Mouse (Mus musculus) large intestine, adult 2 months (tissue): ENCODE data around the gene Copa. TPM values are rescaled to one million over a fixed set of nuclear protein-coding genes. Genes with fewer than 3 reads are reported as not detected.

Experiments
- DNase-seq: peaks from one replicate; pipeline ENCODE4 v3.0.0-alpha.2; 2012; ENCODE audit warnings: low read depth, low spot score
- WGBS: fragments of 180-500 bp; shearing (Covaris S2); methylation state at CpG from one replicate; pipeline ENCODE4 v1.1.7; 2018; 5-methylcytosine and 5-hydroxymethylcytosine counted together
- polyA plus RNA-seq: library from polyadenylated mRNA; depleted of rRNA; stranded (reverse); fragments of >200 nt; gene quantifications from 2 replicates; pipeline ENCODE4 v1.2.3, GENCODE M21; 2012; rRNA removed

Copa gene
- polyA plus RNA-seq = 66.6 and 76.3 TPM in 2 replicates

- WGBS = under 1% methylated on average over 40 of the region's 40 CpGs
- peak; percentile 80 for DNase-seq
Measured at GRCm38 (mm10) chr1:172082101-172082898, at the start of gene Copa, which contains the start of gene Ncstn. Copa (plus strand) TSS chr1:172082529. Ncstn (minus strand) TSS chr1:172082795.

GRCm38 (mm10) chr1:172046410-172046809 lies 35.9 kb upstream of the Copa start:
- WGBS = 70% methylated on average over 8 of the region's 8 CpGs

GRCm38 (mm10) chr1:172046938-172047337 lies 35.4 kb upstream of the Copa start:
- DNase-seq = peak; percentile 28
- WGBS = 18% methylated on average over 5 of the region's 5 CpGs

More at GRCm38 (mm10) chr1:172046410-172046809, 35.9 kb upstream of the Copa start:
- DNase-seq = no peak

- DNase-seq = no peak
- 31% methylated on average over 6 of the region's 6 CpGs for WGBS
Measured at GRCm38 (mm10) chr1:172048241-172048734, 34.0 kb upstream of the Copa start.

GRCm38 (mm10) chr1:172049131-172049782 lies 33.1 kb upstream of the Copa start:
- 47% methylated on average over 13 of the region's 13 CpGs for WGBS
- no peak for DNase-seq

GRCm38 (mm10) chr1:172052766-172053279 lies 29.5 kb upstream of the Copa start:
- 21% methylated on average over 10 of the region's 10 CpGs for WGBS

GRCm38 (mm10) chr1:172053541-172054440 lies 28.5 kb upstream of the Copa start:
- DNase-seq = no peak
- 10% methylated on average over 42 of the region's 42 CpGs for WGBS

More at GRCm38 (mm10) chr1:172052766-172053279, 29.5 kb upstream of the Copa start:
- DNase-seq = no peak

GRCm38 (mm10) chr1:172056251-172056650 lies 26.1 kb upstream of the Copa start:
- 75% methylated on average over 4 of the region's 4 CpGs for WGBS
- no peak for DNase-seq

- WGBS = 66% methylated on average over 2 of the region's 2 CpGs
- no peak for DNase-seq
Measured at GRCm38 (mm10) chr1:172057491-172057921, 24.8 kb upstream of the Copa start, which contains the start of gene Nhlh1. Nhlh1 (minus strand) TSS chr1:172057573.

GRCm38 (mm10) chr1:172058321-172058720 lies 24.0 kb upstream of the Copa start:
- 84% methylated on average over 6 of the region's 6 CpGs for WGBS
- DNase-seq = no peak

- 76% methylated on average over 7 of the region's 7 CpGs for WGBS
- no peak for DNase-seq
Measured at GRCm38 (mm10) chr1:172058874-172059273, 23.5 kb upstream of the Copa start.

GRCm38 (mm10) chr1:172060659-172061058 lies 21.7 kb upstream of the Copa start:
- WGBS = 78% methylated on average over 4 of the region's 4 CpGs
- DNase-seq = no peak

- WGBS = 59% methylated on average over 8 of the region's 8 CpGs
- no peak for DNase-seq
Measured at GRCm38 (mm10) chr1:172061217-172061616, 21.1 kb upstream of the Copa start.

GRCm38 (mm10) chr1:172062101-172062500 lies 20.2 kb upstream of the Copa start:
- no peak for DNase-seq
- 78% methylated on average over 2 of the region's 2 CpGs for WGBS

GRCm38 (mm10) chr1:172063291-172064023 lies 18.9 kb upstream of the Copa start:
- 22% methylated on average over 4 of the region's 4 CpGs for WGBS
- no peak for DNase-seq

GRCm38 (mm10) chr1:172064613-172065141 lies 17.7 kb upstream of the Copa start:
- no peak for DNase-seq
- WGBS = 80% methylated on average over 13 of the region's 13 CpGs

GRCm38 (mm10) chr1:172070227-172070626 lies 12.1 kb upstream of the Copa start:
- WGBS = 77% methylated on average over 6 of the region's 6 CpGs
- no peak for DNase-seq

GRCm38 (mm10) chr1:172071556-172071955 lies 10.8 kb upstream of the Copa start:
- WGBS = 83% methylated on average over 4 of the region's 4 CpGs
- DNase-seq = no peak
